Mouse (Mus musculus) heart, embryonic 14.5 days (tissue): ENCODE measurements at regions not wholly inside any gene's neighbourhood (a gene's known extent, or its start where the extent isn't known, plus 50 kb on each side); places are given as distances from the start of the nearest gene placed in this dataset.

Experiments
- ATAC-seq: fragments of 200-750 bp; cut with Nextera tagmentation; 2 replicates; pipeline ENCODE4 v1.8.0; 2017; ENCODE audit warnings: low read depth, moderate TSS enrichment; ENCODE audit not compliant: insufficient number of reproducible peaks, insufficient read depth, low FRiP score
- H3K27ac ChIP-seq, 2 experiments: fragments of 200-500 bp in 1 of 2; fragments of 300-500 bp in 1 of 2; sonication (generic) in 1 of 2; replicated peaks in 1 of 2; 2 replicates each; pipeline ENCODE4 v1.5.1; 2012 to 2014; ENCODE audit warnings: low read depth in 2 of 2, low read length in 2 of 2, control low read depth in 1 of 2, mild to moderate bottlenecking in 1 of 2, mixed read lengths in 1 of 2; ENCODE audit not compliant: control insufficient read depth in 1 of 2, insufficient read depth in 1 of 2
- H3K27me3 ChIP-seq: fragments of 300-500 bp; sonication (generic); 2 replicates; pipeline ENCODE4 v1.6.1; 2014; ENCODE audit warnings: mild to moderate bottlenecking, low read length, control low read depth; ENCODE audit not compliant: control insufficient read depth, insufficient read depth
- H3K36me3 ChIP-seq: fragments of 300-500 bp; sonication (generic); 2 replicates; pipeline ENCODE4 v1.6.1; 2014; ENCODE audit warnings: mild to moderate bottlenecking, control low read depth, low read length, mixed read lengths; ENCODE audit not compliant: control insufficient read depth, insufficient read depth
- H3K4me1 ChIP-seq, 2 experiments: fragments of 200-500 bp in 1 of 2; fragments of 300-500 bp in 1 of 2; sonication (generic) in 1 of 2; 2 replicates each; pipeline ENCODE4 v1.6.1; 2012 to 2014; ENCODE audit warnings: low read length in 2 of 2, control low read depth in 1 of 2, mixed read lengths in 1 of 2; ENCODE audit not compliant: control insufficient read depth in 2 of 2, insufficient read depth in 2 of 2
- H3K4me2 ChIP-seq: fragments of 300-500 bp; sonication (generic); 2 replicates; pipeline ENCODE4 v1.6.1; 2014; ENCODE audit warnings: mild to moderate bottlenecking, low read length
- H3K4me3 ChIP-seq, 2 experiments: fragments of 200-500 bp in 1 of 2; fragments of 300-500 bp in 1 of 2; sonication (generic) in 1 of 2; 2 replicates each; pipeline ENCODE4 v1.5.1; 2012 to 2014; ENCODE audit warnings: low read length in 2 of 2, mild to moderate bottlenecking in 2 of 2, control low read depth in 1 of 2, low read depth in 1 of 2, moderate library complexity in 1 of 2; ENCODE audit not compliant: control insufficient read depth in 1 of 2, insufficient read depth in 1 of 2
- H3K9ac ChIP-seq: fragments of 300-500 bp; sonication (generic); 2 replicates; pipeline ENCODE4 v1.6.1; 2014; ENCODE audit warnings: mild to moderate bottlenecking, low read length
- H3K9me3 ChIP-seq: fragments of 300-500 bp; sonication (generic); 2 replicates; pipeline ENCODE4 v1.6.1; 2016; ENCODE audit warnings: low read length, control low read depth; ENCODE audit not compliant: control insufficient read depth
- WGBS: fragments of 180-500 bp; shearing (Covaris S2); extraction: QIAGEN DNeasy Blood & Tissue Kit; methylation state at CpG from one replicate; pipeline ENCODE4 v1.1.7; 2014; 5-methylcytosine and 5-hydroxymethylcytosine counted together

DNA sequence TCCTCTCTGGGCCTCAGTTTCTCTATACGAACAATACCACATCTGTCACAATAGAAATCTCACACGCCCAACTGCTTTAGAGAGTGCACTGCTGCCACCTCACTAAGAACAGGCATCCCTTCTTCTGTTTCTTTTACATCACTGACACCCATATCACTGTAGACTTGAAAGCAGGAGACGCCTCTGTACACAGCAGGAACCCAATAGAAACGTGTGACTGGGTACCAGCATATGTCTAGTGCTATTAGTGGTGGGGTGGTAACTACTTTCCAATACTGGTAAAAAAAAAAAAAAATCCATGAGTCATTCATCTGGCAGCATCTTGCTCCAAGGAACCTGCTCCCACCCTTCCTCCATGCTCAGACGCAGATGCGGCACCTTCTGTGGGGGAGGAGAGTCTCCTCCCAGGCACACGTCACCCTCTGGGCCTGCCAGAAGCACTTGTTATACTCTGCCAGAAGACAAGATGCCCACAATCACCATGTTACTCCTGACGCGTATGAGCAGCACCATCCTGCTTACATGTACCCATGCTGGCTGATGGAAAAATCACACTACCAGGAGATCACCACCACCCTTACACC lies 151.3 kb upstream of the Plxna4 start:
- Histone ChIP-seq H3K4me3 (no peak overlapping the region), H3K36me3 (no peaks in the 10 kb centered on the region), H3K27me3 (no peaks in the 10 kb centered on the region), H3K4me2 (no peak overlapping the region), H3K4me1 (no peaks in the 10 kb centered on the region), H3K27ac (no peak overlapping the region), H3K9me3 (no peaks in the 10 kb centered on the region), H3K9ac (no peak overlapping the region)
- 81% methylated on average over 9 of the region's 9 CpGs for WGBS
- no peak for ATAC-seq

DNA sequence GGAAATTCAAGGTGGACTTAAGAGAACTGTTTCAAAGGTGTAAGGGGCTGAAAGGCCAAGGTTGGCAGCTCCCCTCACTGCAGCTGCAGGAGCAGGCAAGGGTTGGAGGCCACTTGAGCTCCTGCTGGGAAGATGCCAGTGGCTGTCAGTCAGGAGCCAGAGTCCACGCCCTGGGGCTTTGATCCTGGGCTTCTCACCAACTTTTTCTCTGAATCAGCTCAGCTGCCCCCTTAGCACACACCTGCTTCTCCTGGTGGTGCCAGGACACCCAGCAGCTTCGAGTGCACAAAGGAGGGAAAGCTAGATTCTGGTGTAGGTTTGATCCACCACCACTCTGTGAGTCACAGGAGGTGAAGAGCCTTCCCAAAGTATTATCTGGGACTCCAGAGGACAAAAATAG lies 140.7 kb upstream of the Plxna4 start:
- H3K9ac ChIP-seq = no peak overlapping the region
- ATAC-seq = no peak
- H3K27me3 ChIP-seq = no peaks in the 10 kb centered on the region
- peaks cover 7 to 15% of the 10 kb centered on the region in 2 experiments for H3K4me1 ChIP-seq
- 3% methylated on average over 2 of the region's 2 CpGs for WGBS
- no peak overlapping the region for H3K4me3 ChIP-seq
- no peak overlapping the region for H3K4me2 ChIP-seq
- no peaks in the 10 kb centered on the region for H3K36me3 ChIP-seq
- no peaks in the 10 kb centered on the region for H3K9me3 ChIP-seq
- no peak overlapping the region for H3K27ac ChIP-seq

DNA sequence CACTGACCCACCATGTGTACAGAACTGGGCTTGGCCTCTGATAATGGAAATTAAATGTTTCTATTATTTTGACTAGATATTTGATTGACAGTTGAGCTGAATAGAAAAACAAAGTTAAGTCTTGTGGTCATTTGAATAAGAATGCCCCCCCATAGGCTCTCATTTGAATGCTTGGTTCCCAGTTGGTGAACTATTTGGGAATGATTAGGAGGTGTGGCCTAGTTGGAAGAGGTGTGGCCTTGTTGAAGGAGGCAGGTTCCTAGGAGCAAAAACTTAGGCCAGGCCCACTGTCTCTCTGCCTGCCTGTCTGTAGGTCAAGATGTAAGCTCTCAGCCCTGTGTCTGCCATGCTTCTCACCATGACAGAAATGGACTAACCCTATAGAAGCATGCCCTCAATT lies 138.6 kb upstream of the Plxna4 start:
- Histone ChIP-seq H3K27me3 (no peaks in the 10 kb centered on the region), H3K4me2 (no peak overlapping the region), H3K4me3 (no peak overlapping the region), H3K9me3 (no peaks in the 10 kb centered on the region), H3K4me1 (peaks cover 7 to 15% of the 10 kb centered on the region in 2 experiments), H3K9ac (no peak overlapping the region), H3K36me3 (no peaks in the 10 kb centered on the region), H3K27ac (no peak overlapping the region)
- no peak for ATAC-seq

DNA sequence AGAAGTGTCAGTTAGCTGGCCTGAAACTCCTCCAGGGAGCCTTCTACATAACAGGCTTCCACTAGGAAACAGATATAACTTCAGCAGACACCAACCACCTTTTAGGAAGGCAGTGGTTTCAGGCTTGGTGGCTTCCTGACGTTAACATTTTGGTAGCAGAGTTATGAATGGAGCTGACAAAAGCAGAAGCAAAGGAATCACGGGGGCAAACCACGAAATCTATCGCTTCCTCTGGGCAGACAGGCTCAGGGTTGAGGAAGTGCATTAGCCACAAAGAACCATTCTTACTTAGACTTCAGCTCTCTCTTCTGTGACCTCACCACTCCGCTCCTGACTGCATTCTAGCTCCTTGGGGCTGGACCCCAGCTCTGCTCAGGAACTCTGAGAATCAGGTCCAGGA lies 129.9 kb upstream of the Plxna4 start:
- Histone ChIP-seq H3K36me3 (no peaks in the 10 kb centered on the region), H3K4me2 (no peak overlapping the region), H3K4me3 (no peak overlapping the region), H3K27me3 (no peaks in the 10 kb centered on the region), H3K27ac (no peak overlapping the region), H3K9ac (no peak overlapping the region), H3K9me3 (no peaks in the 10 kb centered on the region), H3K4me1 (no peaks in the 10 kb centered on the region)
- WGBS = 78% methylated on average over 5 of the region's 5 CpGs
- no peak for ATAC-seq

DNA sequence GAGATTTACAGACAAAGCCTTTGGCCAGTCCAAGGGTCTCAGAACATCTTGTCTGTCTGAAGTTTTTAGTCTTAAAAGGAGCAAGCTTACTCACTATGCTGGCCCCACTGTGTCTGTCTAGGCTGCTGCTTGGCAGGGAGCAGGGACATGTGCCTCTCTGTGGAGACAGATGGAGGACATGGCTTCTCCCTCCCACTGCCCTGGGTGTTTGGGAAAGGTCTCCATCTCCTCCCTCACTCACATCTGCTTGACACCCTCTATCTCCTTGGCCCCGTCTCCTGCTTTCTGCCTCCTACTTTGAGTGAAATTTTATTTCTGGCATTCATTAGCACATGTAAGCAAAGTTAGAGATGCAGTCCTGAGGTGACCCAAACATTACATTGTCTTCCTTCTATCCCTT lies 127.1 kb upstream of the Plxna4 start:
- Histone ChIP-seq H3K9me3 (no peaks in the 10 kb centered on the region), H3K36me3 (no peaks in the 10 kb centered on the region), H3K27ac (no peak overlapping the region), H3K4me2 (no peak overlapping the region), H3K4me1 (no peaks in the 10 kb centered on the region), H3K4me3 (no peak overlapping the region), H3K27me3 (peaks cover 5% of the 10 kb centered on the region; the same call in 1 of the 2 replicates), H3K9ac (no peak overlapping the region)
- ATAC-seq = no peak
- WGBS = 70% methylated on average over 1 of the region's 1 CpGs

DNA sequence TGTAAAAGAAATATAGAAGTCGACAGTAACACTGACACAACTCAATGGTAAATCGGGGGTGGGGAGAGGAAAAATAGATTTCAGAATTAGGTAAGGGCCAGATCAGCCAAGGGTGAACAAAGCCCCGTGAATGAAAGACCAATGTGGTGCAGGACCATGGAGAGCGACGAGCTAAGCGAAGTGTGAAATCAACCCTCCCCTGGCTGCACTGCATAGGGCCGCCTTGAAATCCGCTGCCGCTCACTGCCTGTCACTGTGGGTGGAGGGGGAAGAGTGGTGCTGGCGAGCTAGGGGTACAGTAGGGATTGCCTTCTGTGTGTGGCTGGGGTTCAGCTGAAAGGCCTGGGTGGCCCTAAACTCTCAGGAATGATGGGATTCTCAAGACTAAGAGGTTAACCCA lies 122.2 kb upstream of the Plxna4 start:
- no peak for ATAC-seq
- no peak overlapping the region for H3K27ac ChIP-seq
- H3K9me3 ChIP-seq = no peaks in the 10 kb centered on the region
- no peak overlapping the region for H3K9ac ChIP-seq
- H3K36me3 ChIP-seq = no peaks in the 10 kb centered on the region
- WGBS = 6% methylated on average over 10 of the region's 10 CpGs
- peaks cover 5% of the 10 kb centered on the region; the same call in 1 of the 2 replicates for H3K27me3 ChIP-seq
- no peak overlapping the region for H3K4me3 ChIP-seq
- H3K4me1 ChIP-seq = 0 out of 4 replicates have a peak, but pooled peaks cover 0 to 2% of the 10 kb centered on the region in 2 experiments
- no peak overlapping the region for H3K4me2 ChIP-seq

DNA sequence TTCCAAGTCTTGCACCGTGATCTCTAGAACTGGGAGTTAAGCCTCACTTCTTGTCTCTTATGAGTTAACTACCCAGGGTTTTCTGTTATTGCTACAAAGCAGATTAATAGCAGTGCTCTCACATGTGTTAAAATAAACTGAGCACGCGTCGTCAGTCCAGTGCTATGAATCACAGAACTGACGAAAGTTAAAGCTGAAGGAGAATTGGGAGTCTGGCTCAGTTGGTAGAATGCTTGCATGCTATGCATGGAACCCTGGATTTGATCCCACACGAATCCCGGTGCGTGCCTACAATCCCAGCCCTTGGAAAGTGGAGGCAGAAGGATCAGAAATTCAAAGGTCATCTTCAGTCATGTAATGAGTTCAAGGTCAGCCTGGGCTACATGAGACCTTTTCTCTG lies 121.6 kb upstream of the Plxna4 start:
- H3K4me2 ChIP-seq = no peak overlapping the region
- 73% methylated on average over 8 of the region's 8 CpGs for WGBS
- no peak for ATAC-seq

DNA sequence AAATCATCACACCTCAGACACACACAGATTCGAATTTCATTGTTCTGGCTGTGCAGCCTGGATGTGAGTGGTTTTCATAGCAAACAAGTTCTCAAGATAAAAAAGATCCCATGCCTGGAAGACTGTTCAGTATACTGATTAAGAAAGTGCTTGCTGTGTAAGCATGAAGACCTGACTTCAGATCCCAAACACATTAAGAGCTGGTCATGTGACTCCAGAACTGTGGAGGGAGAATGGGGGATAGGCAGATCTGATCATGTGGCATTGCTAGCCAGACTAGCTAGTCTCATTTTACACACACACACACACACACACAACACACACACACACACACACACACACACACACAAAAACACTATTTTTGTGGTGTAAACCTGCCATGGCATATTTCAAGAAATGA lies 119.4 kb upstream of the Plxna4 start:
- Histone ChIP-seq H3K36me3 (no peaks in the 10 kb centered on the region), H3K4me3 (no peak overlapping the region), H3K27ac (no peak overlapping the region), H3K4me2 (no peak overlapping the region), H3K9me3 (no peaks in the 10 kb centered on the region), H3K9ac (no peak overlapping the region), H3K4me1 (0 out of 4 replicates have a peak, but pooled peaks cover 0 to 2% of the 10 kb centered on the region in 2 experiments), H3K27me3 (peaks cover 5% of the 10 kb centered on the region; the same call in 1 of the 2 replicates)
- WGBS = 62% methylated on average over 1 of the region's 1 CpGs
- ATAC-seq = no peak

More for the DNA sequence above, 121.6 kb upstream of the Plxna4 start:
- Histone ChIP-seq H3K4me3 (no peak overlapping the region), H3K27me3 (peaks cover 5% of the 10 kb centered on the region; the same call in 1 of the 2 replicates), H3K36me3 (no peaks in the 10 kb centered on the region), H3K4me1 (0 out of 4 replicates have a peak, but pooled peaks cover 0 to 2% of the 10 kb centered on the region in 2 experiments), H3K9me3 (no peaks in the 10 kb centered on the region), H3K27ac (no peak overlapping the region), H3K9ac (no peak overlapping the region)
